Mouse (Mus musculus) kidney, postnatal 4 days (tissue): ENCODE measurements around the gene Grb2.

Experiments
- DNase-seq, 2 experiments: peaks; one replicate each; pipeline ENCODE4 v3.0.0; 2021; ENCODE audit warnings: mixed read lengths in 2 of 2

Grb2 gene

DNA sequence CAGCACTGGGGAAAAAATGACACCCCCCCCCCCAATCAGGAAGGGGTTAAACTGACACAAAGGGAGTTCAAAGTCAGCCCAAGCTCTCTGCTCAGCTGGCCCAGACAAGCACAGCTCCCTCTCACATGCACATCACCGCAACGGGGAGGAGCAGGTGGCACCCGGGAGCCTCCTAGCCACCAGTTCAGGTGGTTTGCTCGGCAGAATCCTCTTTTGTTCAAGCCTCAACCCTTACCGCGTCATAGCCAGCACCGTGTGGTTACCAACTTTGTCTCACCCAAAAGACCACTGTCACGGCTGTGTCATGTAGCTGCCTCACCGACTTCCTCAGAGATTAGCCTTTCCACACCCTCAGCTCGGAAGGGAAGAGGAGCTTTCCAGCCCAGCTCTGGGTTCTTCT is 65.1 kb downstream of the Grb2 start:
- no peak for DNase-seq

DNA sequence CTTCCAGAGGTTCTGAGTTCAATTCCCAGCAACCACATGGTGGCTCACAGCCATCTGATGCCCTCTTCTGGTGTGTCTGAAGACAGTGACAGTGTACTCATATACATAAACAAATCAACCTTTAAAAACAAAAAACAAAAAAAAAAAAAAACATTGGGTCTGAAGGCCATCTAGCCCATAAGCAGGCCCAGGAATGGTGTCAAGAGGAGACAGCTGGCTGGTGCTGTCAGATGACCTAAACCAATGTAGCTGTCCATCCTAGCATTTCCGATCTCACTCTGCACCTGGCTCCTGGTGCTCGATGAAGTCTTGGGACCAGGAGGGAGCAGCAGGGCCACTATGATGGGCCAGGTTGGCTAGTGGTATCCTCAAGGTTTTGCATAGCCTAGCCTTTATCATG is 65.7 kb downstream of the Grb2 start:
- no peak for DNase-seq

DNA sequence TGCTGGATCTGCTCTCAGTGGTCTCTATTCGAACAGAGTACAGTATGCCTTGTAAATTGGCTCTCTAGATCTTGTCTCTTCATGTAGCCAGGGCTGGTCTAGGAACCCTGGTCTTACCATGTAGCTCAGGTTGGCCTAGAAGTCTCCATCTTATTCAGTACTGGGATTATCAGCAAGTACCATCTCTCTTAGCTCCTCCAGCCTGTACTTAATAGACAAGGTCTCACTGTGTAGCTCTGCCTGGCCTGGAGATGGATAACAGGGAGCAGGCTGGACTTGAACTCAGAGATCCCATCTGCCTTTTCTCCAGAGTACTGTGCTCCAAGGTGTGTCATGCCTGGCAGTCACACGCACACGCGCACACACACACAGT is 66.7 kb downstream of the Grb2 start:
- no peak for DNase-seq

DNA sequence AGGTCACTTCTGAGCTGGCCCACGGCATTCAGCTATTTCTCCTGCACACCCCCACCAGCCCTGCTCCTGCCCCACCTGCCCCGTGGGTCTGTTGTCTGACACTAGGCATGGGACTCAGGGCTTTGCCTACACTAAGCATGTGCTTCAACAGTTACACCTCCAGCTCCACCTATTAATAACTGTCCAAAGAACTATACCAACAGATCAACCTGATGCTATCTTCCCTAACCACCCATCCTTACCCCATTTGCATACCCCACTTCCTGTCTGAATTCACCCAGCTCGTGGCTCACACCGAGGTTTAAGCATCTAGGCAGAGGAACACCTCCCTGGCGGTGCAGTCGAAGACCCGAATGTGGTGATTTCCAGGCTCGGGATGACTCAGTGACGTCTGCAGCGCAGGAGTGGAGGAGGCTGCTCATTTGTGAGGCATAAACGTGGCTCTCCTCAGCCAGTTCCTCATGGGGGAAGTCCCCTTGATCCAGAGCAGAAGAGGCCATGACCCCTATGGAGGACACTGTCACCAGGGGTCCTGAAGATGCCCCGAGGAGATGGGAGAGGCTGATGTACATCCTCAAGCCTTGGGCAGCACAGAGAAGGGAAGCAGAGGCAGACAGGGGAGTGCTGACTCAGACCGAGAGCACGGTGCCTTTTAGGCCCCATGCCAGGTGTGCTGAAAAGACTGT is 67.3 kb downstream of the Grb2 start:
- DNase-seq, result no peak

DNA sequence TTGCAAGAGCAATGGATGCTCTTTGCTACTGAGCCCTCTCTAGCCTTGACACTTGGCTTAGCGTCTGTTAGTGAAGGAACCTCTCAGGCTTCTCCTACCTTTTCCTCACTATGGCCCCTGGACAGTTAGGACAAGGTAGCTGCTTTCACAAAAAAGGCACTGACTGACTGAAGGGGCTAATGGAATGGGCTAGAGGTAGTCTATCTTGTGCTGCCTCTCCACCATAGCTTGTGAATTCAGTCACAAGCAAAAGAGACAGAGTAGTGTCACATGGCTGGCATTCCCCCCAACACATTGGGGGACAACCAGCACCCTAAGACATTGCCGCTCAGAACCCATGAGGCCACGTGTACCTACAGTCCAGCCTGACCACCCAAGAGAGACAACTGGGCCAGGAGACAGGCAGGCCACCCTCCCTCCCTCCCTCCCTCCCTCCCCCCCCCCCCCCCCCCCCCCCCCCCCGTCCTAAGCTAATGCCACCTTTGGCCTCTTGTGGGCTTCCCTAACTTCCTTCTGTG is 68.0 kb downstream of the Grb2 start:
- DNase-seq, result no peak

DNA sequence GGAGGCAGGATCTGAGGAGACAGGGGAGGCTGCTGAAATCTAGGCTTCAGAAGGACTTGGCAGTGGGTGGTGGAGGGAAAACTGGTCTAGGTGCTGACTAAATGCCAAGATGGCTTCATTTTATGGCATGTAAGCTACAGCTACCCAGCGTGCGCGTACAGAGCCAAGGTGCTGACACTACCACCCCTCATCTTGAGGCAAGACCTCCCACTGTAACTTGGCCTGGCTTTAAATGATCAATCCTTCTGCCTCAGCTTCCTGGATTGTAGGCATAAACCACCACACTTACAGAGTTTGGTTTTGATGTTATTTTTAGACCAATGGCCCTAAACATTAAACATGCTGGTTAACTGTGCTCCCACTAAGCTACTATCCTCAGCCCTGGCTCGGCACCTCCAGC is 68.9 kb downstream of the Grb2 start:
- DNase-seq, result no peak

DNA sequence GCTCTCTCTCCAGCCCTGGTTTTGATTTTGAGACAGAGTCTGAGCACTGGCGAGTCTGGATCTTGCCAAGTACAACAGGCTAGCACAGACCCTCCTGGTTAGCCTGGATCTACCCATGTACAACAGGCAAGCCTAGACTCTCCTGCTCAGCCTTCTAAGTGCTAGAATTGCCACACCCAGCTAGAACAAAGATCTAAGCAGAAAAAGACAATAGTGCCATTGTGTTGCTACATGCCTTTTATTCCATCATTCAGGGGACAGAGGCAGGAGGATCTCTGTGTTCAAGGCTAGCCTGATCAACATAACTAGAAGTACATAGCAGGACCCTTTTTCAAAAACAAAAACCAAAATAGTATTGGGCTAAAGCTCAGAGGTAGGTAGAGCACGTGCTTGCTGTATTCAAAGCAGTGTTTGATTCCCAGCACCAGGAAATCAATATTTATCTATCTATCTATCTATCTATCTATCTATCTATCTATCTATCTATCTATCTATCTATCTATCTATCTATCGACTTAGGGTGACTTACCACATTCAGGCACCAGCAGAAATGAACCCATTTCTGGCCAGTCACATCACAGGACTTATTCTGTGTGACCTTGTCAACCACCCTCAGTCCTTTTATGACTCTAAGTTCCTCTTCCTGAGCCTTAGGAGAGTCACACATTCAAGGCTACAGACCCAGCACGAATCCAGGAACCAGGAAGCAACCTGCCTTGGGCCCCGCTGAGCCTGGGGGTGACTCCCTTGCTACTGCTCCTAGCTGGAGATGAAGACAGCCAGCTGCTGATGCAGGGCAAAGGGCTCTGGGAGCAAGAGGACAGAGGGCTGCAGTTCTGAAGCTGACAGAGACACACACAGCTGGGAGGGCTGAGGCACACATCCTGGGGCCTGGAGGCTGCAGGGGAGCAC is 69.6 kb downstream of the Grb2 start:
- peak; percentile 49 to 58 for DNase-seq

DNA sequence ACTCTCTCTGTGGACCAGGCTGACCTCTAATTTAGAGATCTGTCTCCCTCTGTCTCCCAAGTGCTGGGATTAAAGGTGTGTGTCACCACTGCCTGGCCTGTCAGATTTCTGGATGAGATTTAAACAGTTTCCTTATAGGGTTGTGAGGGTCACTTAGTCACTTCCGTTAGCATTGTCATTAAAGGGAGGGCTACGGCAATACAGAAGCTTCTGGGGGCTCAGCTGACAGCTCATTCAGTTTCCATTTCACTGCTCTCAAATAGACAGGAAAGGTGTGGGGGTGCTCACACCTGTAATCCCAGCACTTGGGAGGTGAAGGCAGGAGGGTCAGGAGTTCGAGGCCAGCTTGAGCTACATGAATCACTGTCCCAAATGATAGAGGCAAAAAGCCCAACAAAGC is 71.4 kb downstream of the Grb2 start:
- no peak for DNase-seq

DNA sequence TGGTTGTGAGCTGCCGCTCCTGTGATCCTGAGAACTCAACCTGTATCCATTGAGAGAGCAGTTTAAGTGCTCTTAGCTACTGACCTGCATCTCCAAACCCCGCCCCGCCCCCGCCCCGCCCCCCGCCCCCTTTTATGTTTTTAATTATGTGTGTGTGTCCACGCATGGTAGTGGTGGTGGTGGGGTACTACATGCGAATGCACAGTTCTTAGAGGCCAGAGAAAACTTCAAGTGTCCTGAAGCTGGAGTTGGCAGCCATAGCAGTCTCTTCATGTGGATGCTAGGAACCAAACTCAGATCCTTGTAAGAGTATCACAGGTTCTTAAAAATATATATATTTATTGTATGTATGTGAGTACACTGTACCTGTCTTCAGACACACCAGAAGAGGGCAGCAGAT is 72.9 kb downstream of the Grb2 start:
- no peak for DNase-seq

DNA sequence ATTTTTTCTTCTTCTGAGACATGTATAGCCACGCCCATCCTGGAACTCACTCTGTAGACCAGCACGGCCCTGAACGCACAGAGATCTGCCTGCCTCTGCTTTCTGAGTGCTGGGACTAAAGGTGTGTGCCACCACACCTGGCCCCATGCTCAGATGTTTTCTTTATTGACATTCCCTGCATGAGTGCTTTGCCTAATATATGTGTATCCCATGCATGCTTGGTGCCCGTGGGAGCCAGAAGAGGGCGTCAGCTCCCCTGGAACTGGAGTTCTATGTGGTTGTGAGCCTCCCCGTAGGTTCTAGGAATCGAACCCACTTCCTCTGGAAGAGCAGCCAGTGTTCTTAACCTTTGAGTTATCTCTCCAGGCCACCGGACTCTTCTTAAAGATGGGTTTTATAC is 73.4 kb downstream of the Grb2 start:
- DNase-seq, result no peak

DNA sequence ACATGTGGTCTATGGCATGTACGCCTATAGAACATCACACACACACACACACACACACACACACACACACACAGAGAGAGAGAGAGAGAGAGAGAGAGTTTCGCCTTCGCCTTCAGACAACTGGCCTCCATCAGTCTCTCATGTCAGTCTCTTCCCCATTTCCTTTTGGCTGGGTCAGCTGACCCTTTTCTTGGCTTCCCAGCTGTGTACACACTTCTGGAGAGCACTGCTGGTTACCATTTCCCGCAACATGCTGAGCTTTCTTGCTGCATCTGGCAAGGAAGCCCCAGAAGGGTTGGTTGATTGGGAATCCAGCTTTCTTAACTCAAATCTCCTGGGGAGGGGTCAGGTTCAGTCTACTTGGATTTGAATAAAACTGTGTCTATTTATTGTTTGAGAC is 74.3 kb downstream of the Grb2 start:
- DNase-seq, result peak; percentile 33 to 54

DNA sequence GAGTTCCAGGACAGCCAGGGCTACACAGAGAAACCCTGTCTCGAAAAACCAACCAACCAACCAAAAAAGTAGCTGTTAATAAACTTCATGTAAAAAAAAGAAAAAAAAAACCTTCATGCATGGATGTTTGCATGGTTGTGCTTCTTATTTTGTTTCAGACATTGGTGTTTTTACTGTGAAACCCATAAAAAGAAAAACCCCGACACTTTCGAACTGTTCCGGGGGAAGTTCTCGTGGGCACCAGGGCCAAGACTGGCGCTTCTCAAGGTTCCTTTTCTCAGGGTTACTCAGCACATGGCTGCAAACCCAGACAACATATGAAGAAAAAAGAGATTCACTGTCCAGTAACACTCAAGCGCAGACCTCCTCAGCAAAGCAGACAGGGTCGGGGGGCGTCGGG is 75.5 kb downstream of the Grb2 start:
- DNase-seq, result no peak

DNA sequence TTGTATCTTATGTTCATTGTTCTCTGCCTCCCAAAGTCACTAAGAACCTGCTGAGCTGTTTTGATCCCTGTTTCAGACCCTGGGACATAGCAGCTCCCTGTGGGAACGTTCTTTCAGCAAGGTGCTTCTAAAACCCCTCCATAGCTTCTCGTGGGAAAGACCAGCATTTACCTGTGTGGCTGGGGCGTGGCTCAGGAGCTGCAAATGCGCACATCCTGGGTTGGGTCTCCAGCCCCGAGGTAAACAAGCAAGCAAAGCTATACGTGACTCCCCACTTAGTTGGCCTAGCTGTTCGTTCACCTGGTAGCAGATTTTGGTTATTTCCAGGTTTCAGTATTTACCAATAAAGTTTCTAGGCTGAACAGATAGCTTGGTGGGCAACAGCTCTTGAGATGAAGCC is 76.2 kb downstream of the Grb2 start:
- DNase-seq, result no peak

DNA sequence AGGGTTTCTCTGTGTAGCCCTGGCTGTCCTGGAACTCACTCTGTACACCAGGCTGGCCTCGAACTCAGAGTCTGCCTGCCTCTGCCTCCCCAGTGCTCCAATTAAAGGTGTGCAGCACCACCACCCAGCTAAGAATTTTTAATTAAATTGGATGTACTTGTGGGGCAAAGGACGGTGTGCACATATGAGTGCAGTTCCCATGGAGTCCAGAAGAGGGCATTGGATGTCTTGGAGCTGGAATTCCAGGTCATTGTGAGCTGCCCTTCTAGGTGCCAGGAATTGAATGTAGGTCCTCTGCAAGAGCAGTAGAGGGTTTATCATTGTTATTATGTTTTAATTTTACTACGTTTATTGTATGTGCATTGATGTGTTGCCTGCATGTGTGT is 76.9 kb downstream of the Grb2 start:
- peak; percentile 57 to 67 for DNase-seq

DNA sequence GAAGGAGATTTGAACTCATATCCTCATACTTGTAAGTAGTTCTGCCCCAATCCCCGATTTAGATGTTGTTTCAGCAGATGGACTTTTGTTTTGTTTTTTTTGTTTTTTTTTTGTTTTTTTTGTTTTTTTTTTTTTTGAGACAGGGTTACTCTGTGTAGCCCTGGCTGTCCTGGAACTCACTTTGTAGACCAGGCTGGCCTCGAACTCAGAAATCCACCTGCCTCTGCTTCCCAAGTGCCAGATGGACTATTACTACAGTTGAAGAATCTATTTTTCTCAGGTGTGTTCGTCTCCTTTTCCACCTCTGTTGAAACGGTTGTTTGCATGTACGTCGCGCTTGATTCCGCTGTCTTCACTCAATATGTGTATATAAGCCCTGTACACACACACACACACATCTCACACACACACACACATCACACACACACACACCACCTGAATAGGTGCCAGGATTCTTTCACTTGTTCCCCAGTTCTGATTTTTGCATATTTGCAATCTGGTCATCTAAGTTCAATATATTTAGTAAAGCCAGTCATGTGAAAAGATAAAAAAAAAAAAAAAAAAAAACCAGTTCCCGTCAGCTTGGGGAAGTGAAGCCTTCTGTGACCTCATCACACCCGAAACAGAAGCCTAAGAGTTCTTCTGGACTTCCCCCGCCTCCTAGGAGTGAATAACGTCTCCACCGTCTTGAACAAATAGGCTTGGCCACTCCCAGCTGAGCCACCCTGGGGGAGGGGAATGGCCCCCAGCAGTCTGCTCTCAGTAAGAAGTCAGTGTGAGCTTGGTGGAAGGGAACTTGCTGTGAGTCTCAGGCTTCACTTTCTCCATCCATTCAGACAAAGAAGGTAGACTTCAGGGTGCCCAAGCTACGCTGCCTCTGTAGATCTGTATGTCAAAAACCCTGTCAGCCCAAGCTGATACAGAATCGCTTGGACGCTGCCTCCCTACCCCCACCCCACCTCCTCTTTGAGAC is 77.6 kb downstream of the Grb2 start:
- peak; percentile 50 to 61 for DNase-seq

DNA sequence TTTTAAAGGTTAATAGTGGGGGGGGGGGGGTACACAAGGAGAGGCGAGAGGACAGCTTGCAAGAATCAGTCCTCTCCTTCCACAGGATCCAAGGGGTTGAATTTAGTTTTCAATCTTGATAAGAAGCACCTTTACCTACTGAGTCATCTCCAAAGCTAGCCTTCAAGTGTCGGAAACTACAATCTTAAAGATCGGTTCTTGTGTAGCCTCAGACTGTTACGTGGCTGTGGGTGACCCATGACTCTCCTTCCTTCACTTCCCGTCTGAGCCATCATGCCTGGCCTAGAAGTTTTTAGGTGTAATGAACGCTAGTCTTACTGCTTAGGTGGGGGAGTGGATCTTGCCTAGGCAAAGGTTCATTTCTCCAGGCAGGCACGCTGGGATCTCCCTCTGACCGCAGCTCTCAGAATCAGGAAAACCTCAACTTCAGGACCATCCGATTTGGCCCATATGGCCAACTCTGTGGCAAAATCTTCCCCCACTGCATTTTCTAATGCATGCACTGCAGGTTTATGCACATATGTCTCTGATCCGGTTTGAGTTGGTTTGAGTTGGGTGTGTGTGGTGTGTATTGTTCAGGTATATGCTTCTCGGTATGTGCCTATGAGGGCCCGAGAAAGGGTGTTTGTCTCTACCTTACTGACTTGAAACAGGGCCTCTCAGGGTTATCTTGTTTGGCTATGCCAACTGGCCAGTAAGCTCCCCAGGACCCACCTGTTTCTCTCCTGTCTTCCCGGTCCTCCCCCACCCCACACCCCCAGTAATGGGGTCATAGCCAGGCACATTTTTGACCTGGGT is 78.5 kb downstream of the Grb2 start:
- DNase-seq, result no peak

DNA sequence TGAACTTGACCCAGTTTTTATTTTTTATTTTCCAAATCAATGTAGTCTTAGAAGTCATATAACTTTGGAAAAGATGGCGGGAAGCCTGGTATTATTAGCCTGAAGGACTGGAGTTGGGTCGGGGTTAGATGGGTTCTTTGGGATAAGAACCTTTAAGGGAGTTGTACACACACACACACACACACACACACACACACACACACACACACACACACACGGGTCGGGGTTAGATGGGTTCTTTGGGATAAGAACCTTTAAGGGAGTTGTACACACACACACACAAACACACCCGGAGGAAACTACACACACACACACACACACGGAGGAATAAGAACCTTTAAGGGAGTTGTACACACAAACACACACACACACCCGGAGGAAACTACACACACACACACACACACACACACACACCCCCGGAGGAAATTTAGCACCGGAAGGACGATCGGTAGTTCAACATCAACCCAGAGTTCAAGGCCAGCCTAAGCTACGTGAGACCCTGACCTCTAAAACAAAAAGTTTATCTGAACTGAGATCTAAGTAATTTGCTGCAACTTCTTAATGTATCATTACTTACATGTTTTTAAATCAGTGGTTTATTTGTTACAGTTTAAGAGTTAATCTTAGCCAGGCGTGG is 79.8 kb downstream of the Grb2 start:
- DNase-seq, result no peak

DNA sequence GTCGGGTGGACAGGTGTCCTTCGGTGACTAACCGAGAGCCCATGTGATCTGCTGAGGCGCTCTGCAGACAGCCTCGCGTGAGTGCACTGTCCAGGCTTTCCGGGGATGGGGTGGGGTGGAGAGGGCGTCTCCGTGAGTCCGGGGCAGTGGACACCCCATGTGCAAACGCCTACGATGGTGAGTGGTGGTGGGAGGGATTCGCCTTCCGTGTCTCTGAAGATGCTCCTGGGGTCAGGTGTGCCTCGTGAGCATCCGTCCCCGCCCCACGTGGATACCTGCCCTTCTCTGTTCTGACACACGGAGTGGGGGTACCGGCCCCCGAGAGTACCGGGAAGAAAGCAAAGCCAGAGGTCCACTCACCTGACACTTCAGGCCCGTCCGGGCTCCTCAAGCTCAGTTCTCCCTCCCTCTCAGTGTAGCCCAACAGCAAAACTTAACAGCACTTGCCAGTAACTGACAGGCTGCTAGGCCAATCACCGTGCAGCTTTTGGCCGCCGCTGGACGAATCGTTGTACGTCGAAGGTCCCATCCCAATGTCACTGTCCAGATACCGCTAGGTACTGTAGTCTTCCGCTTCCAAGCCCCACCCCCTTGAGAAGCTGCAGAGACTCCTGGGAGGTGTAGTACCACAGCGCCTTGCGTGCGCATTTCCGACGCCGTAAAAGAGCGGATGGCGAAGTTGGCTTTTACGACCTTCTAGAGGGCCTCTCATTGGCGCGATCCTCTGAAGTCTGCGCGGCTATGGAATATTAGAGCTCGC is 80.5 kb downstream of the Grb2 start, which contains the start of gene Slc25a19:
Slc25a19 (minus strand) TSS at position 591 of the 760 bp plus-strand sequence.
- peak; percentile 100 for DNase-seq

DNA sequence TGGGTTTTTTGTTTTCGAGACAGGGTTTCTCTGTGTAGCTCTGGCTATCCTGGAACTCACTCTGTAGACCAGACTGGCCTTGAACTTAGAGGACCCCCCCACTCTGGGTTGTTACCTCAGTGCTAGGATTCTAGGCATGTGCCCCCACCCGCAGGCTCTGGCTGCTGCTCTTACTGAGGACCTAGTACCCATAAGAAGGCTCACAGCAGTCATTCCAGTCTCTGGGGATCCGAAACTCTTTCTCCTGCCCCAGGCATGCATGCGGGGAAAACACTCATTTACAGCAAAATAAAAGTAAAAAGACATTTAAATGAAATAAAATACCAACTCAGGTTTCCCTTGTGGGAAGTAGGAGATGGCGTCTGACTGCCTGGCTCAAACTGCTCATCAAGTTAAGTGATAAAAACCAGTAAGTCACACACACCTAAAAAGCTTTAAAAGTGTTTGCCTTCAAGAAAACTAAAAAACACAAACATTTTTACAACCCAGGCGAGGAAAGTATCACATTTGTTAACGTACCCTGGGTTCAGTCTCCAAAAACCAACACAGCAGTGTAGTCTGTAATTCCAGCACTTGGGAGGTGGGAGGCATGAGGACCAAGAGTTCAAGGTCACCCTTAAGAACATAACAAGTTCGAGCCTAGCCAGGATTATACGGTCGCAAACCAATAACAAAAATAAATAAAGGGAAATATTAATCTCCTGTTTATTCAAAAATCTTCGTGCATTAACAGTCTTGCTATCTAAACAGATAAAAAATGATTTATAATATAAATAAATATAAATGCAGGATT is 81.4 kb downstream of the Grb2 start:
- DNase-seq, result no peak

DNA sequence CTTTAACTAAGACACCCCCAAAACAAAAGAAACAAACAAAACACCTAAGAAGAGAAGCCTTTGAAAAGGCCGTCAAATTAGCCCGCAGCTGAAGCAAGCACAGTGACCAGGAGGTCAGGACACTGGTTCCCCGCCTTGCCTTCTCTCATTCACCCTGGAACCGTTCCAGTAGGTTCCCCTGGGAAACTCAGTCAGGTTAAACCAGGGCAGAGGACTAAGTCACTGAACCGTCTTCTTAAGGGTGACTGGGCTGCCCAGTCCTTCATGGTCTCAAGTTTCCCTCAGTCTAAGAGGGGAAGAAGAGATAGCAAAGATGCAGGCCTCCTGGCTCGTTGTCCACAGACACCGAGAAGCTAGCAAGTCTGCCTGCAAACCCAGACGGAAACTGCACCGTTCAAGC is 82.5 kb downstream of the Grb2 start:
- peak; percentile 64 to 74 for DNase-seq
